In the genomic region with DNA sequence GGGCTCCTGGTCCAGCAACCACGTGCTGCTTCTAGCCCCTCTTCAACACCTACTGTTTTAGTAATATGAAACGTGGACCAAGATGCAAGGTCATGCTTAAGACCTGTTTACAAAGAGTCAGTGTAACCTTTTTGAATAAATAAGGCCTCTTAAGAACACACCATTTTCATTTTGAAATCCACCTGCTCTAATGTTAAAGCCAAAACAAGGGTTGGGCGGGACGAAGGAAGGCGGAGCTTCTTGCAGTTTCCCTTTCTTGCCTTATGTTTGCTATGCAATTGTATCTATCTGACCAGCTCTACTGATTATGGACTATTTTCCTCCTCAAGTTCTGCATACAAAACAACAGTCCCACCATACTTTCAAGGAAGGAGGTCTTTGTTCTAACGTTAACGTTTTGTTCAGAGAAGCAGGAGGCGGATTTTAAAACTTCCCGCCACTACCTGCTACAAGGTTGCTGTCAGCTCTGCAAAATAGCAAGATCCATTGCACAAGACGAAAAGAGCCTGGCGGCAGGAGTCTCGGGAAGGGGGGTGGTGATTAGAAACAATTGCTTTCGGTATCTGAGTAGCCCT, we compare ENCODE assay signal across 8 mouse cellular contexts. TPM values are rescaled to one million over a fixed set of nuclear protein-coding genes. Genes with fewer than 3 reads are reported as not detected.
DNase-seq lines count a peak whose midpoint lies in the region; ATAC-seq lines count a peak whose summit lies in the region.

No protein-coding gene starts in this region.

- WGBS in neural tube, embryonic 11.5 days = 39% methylated on average over 13 of the region's 13 CpGs
- 37% methylated on average over 13 of the region's 13 CpGs for WGBS in kidney, embryonic 15.5 days
- WGBS in stomach, embryonic 16.5 days = 21% methylated on average over 13 of the region's 13 CpGs

- H3K36me3 ChIP-seq in neural tube, embryonic 11.5 days (ENCODE audit: control insufficient read depth, insufficient read depth, low read length) = no peaks in the 10 kb centered on the region
- no peaks in the 10 kb centered on the region; the same call in 1 of the 2 replicates for H3K36me3 ChIP-seq in kidney, embryonic 15.5 days
- H3K36me3 ChIP-seq in stomach, embryonic 16.5 days (ENCODE audit: control insufficient read depth, insufficient read depth, low read length) = no peaks in the 10 kb centered on the region

- no peaks in the 10 kb centered on the region for H3K27me3 ChIP-seq in neural tube, embryonic 11.5 days (ENCODE audit: control insufficient read depth, insufficient read depth, low read length)
- H3K27me3 ChIP-seq in kidney, embryonic 15.5 days = no peaks in the 10 kb centered on the region
- H3K27me3 ChIP-seq in stomach, embryonic 16.5 days (ENCODE audit: control insufficient read depth, insufficient read depth, low read length) = no peaks in the 10 kb centered on the region

- ATAC-seq in neural tube, embryonic 11.5 days (ENCODE audit: insufficient read depth, low FRiP score, low TSS enrichment) = no peak
- ATAC-seq in kidney, embryonic 15.5 days (replicated peaks; ENCODE audit: low FRiP score) = no peak
- no peak for ATAC-seq in stomach, embryonic 16.5 days (ENCODE audit: insufficient read depth, low FRiP score)

- H3K9me3 ChIP-seq in neural tube, embryonic 11.5 days (ENCODE audit: control insufficient read depth, low read length) = no peaks in the 10 kb centered on the region
- no peaks in the 10 kb centered on the region for H3K9me3 ChIP-seq in kidney, embryonic 15.5 days (replicated peaks)
- no peaks in the 10 kb centered on the region for H3K9me3 ChIP-seq in stomach, embryonic 16.5 days (replicated peaks; ENCODE audit: control insufficient read depth, low read length)

- H3K4me1 ChIP-seq in neural tube, embryonic 11.5 days (ENCODE audit: control insufficient read depth, insufficient read depth, low read length) = no peaks in the 10 kb centered on the region
- no peaks in the 10 kb centered on the region for H3K4me1 ChIP-seq in brown adipose tissue, adult 24 weeks (ENCODE audit: control insufficient read depth, insufficient read depth, insufficient read length, low read length)
- H3K4me1 ChIP-seq in kidney, embryonic 15.5 days = no peaks in the 10 kb centered on the region
- no peaks in the 10 kb centered on the region for H3K4me1 ChIP-seq in stomach, embryonic 16.5 days (ENCODE audit: control insufficient read depth, insufficient read depth, low read length)

- H3K9ac ChIP-seq in neural tube, embryonic 11.5 days (ENCODE audit: low read length) = no peak overlapping the region
- H3K9ac ChIP-seq in kidney, embryonic 15.5 days = 0 out of 2 replicates have a peak overlapping the region, but pooled peaks have one; percentile 14
- peak overlapping the region; percentile 54 for H3K9ac ChIP-seq in stomach, embryonic 16.5 days (ENCODE audit: low read length)

- peak overlapping the region; percentile 39 for H3K4me3 ChIP-seq in neural tube, embryonic 11.5 days (ENCODE audit: low read depth, low read length)
- H3K4me3 ChIP-seq in brown adipose tissue, adult 24 weeks (ENCODE audit: insufficient read depth, low read depth, low read length) = peak overlapping the region; percentile 72
- peak overlapping the region; percentile 49 for H3K4me3 ChIP-seq in kidney, embryonic 15.5 days (replicated peaks)
- peak overlapping the region; percentile 57 for H3K4me3 ChIP-seq in stomach, embryonic 16.5 days (replicated peaks; ENCODE audit: low read length)

- H3K4me2 ChIP-seq in neural tube, embryonic 11.5 days (ENCODE audit: low read depth) = peak overlapping the region; percentile 31
- peak overlapping the region; percentile 59 for H3K4me2 ChIP-seq in kidney, embryonic 15.5 days
- peak overlapping the region; percentile 52 for H3K4me2 ChIP-seq in stomach, embryonic 16.5 days (ENCODE audit: low read depth, low read length)

- no peak for DNase-seq in neural tube, embryonic 11.5 days (ENCODE audit: low spot score)
- DNase-seq in neural tube, embryonic 10.5 days (ENCODE audit: extremely low spot score, low spot score) = no peak
- DNase-seq in heart, adult 9 months (ENCODE audit: low spot score in 2 of 2) = peak; percentile 3 to 11
- DNase-seq in lung, postnatal 25 days (ENCODE audit: low spot score) = peak; percentile 3
- DNase-seq in frontal cortex, postnatal 25 days (ENCODE audit: low spot score in 2 of 2) = no peak

- H3K27ac ChIP-seq in neural tube, embryonic 11.5 days (ENCODE audit: low read depth, low read length) = no peak overlapping the region
- H3K27ac ChIP-seq in brown adipose tissue, adult 24 weeks (replicated peaks; ENCODE audit: low read depth, low read length) = no peak overlapping the region
- H3K27ac ChIP-seq in kidney, embryonic 15.5 days = no peak overlapping the region
- no peak overlapping the region for H3K27ac ChIP-seq in stomach, embryonic 16.5 days (ENCODE audit: low read length)

RNA-seq across cellular contexts. Expression of gene Hmgn5, which starts 1.5 kb away (rescaled TPM):
- 16.6 and 16.9 TPM in 2 replicates for polyA plus RNA-seq in neural tube, embryonic 11.5 days (2014; fragmentation: Nextera tagmentation; extraction: Ambion mirVana)
- 47.0 and 77.1 TPM in 2 replicates for polyA plus RNA-seq in brown adipose tissue, adult 24 weeks (2012; ENCODE audit: insufficient read depth, insufficient read length, missing spikeins)
- polyA plus RNA-seq in kidney, embryonic 15.5 days (2015; fragmentation: Nextera tagmentation; extraction: Ambion mirVana) = 27.0 and 27.5 TPM in 2 replicates
- polyA plus RNA-seq in stomach, embryonic 16.5 days (2015; fragmentation: Nextera tagmentation; extraction: Ambion mirVana) = 18.9 and 25.0 TPM in 2 replicates

Comparison
In these comparisons a context has a peak if more than half of its experiments do, and no peak if none do; other contexts are left out.
1. DNase-seq: peak in heart, adult 9 months (2 of 2) and lung, postnatal 25 days (single experiment); none in neural tube, embryonic 11.5 days (single experiment), neural tube, embryonic 10.5 days (single experiment) and frontal cortex, postnatal 25 days (0 of 2).
2. Peak in every context shown above with its lines, with median percentiles within 50 percentile points of each other: H3K4me2 ChIP-seq and H3K4me3 ChIP-seq.